Mouse (Mus musculus) right cerebral cortex, postnatal 14 days (tissue): ENCODE measurements around the gene Lcor.

Source experiments
- DNase-seq: peaks from one replicate; pipeline ENCODE4 v3.0.0; 2022

The Lcor gene

GRCm38 (mm10) chr19:41476530-41477249, 5.7 kb upstream of the Lcor start:
- DNase-seq, result no peak

DNA sequence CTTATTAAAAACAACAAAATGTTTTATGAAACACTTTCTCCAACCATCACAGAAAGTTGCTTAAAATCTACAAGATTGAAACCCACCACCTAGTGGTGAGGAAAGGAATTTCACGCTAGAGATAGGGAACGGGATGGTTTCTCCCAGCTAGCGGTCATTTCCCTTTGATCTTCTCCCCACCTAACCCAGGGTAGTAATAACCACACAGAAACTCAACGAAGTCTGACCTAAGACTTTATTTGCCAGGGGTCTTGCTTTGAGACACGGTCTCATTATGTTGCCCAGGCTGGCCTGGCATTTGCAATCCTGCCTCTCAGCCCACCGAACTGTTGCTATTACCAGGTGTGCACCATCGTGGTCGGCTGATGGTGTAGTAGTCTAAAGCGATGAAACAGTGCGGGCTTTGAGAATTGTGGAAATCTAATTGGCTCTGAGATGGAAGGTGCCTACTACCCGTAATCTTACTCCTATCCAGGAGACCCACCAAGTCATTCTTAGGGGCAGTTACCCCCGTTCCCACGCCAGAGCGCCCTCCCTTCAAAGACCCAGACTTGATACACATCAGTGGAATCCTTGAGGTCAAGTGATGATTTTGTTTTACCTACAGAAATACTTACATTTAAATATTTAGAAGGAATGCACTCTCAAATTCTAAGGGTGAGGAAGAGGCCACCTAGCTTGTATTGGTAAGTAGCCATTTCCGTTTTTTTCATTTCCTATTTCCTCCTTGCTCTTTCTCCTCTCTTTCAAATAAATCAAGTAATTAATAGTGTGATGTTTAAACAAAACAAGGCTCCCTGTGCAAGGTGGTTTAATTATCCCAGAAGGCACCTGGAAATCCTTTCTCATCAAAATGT, 1.2 kb upstream of the Lcor start:
- DNase-seq, result no peak

DNA sequence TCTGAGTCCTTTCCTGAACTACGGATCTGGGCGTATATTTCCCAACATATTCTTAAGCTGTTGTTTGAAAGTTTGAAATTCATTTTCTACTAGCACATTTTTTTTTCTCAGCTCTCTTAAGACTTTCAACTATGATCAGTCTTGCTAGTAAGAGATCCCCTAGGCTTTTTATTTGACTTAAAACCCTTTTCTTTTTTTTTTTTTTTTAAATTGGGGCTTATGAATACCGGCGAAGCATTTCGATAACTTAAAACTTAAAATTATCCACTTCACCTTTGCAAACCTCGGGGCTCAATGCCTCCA, 599 bp upstream of the Lcor start:
- no peak for DNase-seq

DNA sequence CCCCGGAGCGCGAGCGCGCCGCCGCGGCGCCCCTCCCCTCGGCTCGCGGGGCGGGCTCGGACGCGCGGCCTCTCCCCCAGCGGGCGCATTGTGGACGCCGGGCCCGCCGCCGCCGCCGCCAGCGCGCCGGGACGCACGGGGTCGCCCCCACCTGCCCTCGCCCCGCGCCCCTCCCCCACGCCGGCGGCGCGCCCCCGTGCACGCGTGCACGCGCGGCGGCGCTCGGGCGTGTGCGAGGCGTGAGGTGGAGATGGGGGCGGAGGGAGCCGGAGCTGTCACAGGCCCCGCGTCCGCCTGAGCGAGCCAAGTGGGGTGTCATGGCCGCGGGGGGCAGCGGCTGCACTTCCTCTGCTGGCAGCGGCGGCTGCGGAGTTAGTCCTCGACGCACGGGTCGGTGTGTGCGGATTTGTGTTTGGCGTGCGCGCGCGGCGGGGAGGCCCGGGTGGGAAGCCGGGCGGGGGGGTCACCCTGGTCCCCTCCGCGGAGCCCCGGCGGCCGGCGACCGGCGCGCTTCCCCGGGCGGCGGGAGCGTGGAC, 540 bp downstream of the Lcor start:
- DNase-seq, result peak; percentile 77

GRCm38 (mm10) chr19:41483445-41484040, 1.1 kb downstream of the Lcor start:
- no peak for DNase-seq

DNA sequence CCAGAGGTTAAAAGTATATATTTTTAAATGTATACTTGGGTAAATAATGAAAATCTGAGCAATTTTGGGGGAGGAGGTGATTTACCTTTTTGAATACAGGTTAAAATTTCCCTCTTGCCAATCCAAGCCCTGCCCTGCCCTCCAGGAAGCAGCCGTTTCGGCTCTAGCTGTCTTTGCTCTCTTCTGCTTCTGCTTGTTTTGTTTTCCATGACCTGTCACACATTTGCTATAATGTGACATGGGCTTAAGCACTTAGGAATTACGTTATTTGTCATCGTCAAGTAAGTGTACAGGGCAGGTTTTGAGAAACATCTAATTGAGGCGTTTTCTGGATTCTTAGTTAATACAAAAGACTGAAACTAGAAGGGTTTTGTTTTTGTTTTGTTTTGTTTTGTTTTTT, 1.9 kb downstream of the Lcor start:
- DNase-seq, result no peak

DNA sequence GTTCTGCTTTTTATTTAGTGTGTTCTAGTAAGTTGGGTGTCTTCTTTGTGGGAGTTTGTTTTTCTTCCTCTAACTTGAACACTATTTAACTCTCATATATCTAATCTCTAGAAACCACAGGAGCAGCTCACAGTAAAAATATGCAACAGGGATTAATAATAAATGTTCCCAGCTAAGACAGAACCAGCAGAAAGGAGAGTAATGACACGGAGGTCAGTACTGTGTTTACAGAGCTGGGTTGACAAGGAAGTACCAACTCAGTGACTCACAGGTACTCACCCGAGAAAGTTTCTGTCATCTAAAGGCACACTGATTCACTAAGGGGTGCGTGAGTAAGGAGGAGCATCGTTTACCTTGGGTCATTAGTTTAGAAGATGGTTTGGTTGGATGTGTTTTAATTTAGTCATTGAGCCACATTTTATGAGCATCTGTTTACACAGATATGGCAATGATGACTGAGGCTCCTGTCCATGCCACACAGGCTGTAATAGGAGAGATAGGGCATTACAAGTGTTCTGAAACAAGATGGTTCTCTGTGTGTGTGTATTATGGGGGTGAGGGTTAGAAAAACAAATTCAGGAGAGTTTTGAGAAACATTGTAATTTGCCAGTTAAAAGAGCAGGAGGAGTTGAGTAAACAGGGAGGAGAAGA, 13.1 kb downstream of the Lcor start:
- DNase-seq, result no peak

- no peak for DNase-seq
These were observed 13.6 kb downstream of the Lcor start for GRCm38 (mm10) chr19:41496058-41496457.

DNA sequence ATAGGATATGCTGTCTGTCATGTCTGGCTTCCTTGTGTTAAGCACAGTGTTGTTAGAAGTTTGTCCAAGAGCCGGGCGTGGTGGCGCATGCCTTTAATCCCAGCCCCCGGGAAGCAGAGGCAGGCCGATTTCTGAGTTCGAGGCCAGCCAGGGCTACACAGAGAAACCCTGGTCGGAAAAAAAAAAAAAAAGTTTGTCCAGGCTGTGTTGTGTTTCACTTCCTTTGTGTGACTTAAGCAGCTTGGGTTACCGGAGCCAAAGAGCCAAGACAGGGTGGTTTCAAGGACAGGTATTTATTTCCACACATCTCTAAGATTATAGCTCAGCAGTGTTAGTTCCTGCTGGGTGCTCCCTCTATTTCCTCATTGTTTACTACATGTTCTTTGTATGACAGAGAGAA, 25.4 kb downstream of the Lcor start:
- DNase-seq, result no peak

GRCm38 (mm10) chr19:41514836-41515235, 32.4 kb downstream of the Lcor start:
- DNase-seq, result no peak

DNA sequence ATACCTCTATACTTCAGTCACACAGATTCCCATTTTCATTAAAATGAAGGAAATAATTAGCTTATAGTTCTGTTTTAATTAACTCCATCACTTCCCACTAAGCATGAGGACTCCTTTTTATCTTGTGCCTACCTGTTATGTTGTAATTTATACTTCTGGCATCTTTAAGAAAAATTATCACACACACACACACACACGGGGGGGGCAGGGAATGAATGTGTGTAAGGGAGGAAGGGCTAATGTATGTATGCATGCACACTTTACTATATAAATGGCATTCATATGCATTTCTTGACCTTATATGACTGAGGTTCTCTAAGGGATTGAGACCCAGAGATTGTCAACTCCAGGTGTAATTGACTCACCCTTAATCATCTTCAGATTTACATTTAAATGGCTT, 33.1 kb downstream of the Lcor start:
- DNase-seq, result no peak

- no peak for DNase-seq
These were observed 34.6 kb downstream of the Lcor start for GRCm38 (mm10) chr19:41517006-41517405.

DNA sequence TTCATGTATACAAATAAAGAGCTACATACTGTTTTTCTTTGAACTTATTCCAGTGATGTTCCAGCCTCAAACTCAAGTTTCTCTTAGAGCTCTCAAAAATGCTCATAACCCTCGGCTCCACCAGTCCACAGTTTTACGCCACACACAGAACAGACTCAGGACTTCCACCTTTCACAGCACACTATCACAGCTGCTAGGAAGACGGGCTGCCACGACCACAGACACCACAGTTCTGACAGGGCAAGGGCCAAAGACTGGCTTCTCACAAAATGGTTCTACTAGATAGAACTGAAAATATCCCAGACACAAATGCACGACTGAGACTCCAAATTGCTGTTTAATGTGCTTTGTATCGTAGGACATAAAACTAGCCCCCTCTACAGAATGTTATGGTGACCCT, 36.7 kb downstream of the Lcor start:
- DNase-seq, result no peak

DNA sequence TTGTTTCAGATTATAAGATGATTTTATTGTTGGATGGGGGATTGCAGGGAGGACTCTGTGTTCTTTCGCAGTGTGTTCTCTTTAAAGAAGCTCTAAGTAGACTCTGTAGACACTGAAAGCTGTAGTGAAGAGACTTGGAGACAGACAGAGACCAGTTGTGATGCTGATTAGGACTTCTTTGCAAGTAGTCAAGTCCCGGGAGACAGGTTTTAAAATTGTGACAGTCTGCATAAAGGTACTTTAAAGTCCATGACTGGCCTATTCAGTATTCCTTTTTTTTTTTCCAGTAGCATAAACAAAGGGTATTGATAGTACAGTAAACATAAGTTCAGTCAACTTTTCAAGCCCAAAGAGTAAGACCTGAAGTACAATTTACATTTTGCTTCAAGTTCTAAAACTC, 39.8 kb downstream of the Lcor start:
- no peak for DNase-seq

DNA sequence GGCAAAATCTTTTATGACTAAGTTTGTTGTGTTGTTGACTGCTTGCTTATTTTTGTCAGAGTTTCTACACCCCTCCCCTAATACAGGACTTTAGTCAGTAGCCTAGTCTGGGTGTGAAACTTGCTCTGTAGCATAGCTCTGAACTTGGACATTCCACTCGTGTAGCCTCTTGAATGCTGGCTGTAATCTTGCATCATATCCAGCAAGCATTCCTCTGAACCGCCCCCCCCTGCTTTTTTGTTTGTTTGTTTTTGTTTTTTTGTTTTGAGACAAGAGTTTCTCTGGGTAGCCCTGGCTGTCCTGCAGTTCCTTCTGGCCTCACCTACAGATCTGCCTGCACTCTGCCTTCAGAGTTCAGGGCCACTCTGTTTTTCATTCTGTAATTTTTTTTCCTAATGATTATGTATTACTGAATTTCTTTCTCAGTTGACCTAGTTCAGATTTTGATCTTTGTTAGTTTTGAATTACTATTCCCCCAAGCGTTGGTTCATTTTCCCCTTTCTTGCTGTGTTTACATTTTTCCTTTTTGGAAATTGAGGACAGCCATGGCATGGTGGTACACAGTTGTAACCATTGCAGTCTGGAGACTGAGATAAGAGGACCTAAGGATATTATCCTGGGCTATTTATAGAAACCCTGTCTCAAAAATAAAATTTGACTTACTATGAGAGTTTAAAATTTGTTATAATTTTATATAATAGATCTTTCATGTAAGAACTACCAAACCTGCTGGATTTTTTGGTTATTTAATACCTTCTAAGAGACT, 41.5 kb downstream of the Lcor start:
- DNase-seq, result no peak

- DNase-seq, result no peak
These were observed 46.7 kb downstream of the Lcor start for GRCm38 (mm10) chr19:41529169-41529568.

GRCm38 (mm10) chr19:41534021-41534420, 51.6 kb downstream of the Lcor start:
- DNase-seq, result no peak

- no peak for DNase-seq
These were observed 74.5 kb downstream of the Lcor start for GRCm38 (mm10) chr19:41556981-41557380.

DNA sequence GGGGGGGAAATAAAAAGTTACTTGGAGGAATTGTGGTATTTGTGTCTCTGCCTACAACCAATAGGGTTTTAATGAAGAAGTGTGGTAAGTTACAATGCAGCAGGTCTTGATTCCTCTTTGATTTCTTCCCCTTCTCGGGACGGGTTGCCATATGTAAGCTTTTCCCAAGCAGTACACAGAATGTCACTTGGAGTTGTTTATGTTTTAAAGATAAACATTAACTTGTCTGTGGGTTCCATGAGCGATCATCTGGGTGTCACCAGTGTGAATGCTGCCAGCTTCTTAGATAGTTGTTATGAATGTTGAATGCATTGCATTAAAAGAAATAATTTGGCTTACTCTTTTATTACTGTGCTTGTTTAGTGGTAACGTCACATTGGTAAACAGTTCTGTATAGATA, 75.1 kb downstream of the Lcor start:
- no peak for DNase-seq

GRCm38 (mm10) chr19:41558891-41559486, 76.6 kb downstream of the Lcor start:
- DNase-seq, result no peak

DNA sequence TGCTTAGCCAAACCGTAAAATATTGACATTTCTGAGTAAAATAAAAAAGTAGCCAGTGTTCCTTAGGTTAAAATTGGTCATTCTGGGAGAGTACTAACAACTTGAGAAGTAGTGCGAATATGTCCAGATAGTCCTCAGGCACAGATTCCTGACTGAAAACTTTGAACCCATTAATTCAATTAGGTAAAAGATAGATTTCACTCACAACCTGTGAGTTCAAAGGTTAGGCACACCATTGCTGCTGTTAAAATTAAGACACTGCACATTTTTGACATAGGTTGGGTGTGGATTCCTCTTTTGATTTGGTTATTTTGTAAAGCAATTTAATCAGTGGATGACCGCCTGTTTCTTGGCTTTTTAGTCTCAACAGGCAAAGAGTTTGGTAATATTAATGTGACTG, 78.4 kb downstream of the Lcor start:
- no peak for DNase-seq

GRCm38 (mm10) chr19:41568791-41569190, 86.4 kb downstream of the Lcor start:
- DNase-seq, result no peak
